Mouse (Mus musculus) limb, embryonic 14.5 days (tissue): ENCODE measurements around the gene P4hb. TPM values are rescaled to one million over a fixed set of nuclear protein-coding genes. Genes with fewer than 3 reads are reported as not detected.
"Not testable (repeated sequence)": the region's sequence is repeated elsewhere in the genome, so short reads cannot be mapped to it uniquely, and the experiment has no call there.

Experiments used
- ATAC-seq: fragments of 200-750 bp; cut with Nextera tagmentation; 2 replicates; pipeline ENCODE4 v1.8.0; 2017; ENCODE audit warnings: low read depth, moderate number of reproducible peaks, moderate TSS enrichment; ENCODE audit not compliant: low FRiP score
- DNase-seq: peaks from one replicate; pipeline ENCODE4 v3.0.0-alpha.2; 2015; ENCODE audit warnings: low spot score
- H3K27ac ChIP-seq: fragments of 300-500 bp; sonication (generic); replicated peaks from 2 replicates; pipeline ENCODE4 v1.5.1; 2014; ENCODE audit warnings: low read depth, mild to moderate bottlenecking, low read length, moderate library complexity, mixed read lengths
- H3K27me3 ChIP-seq: fragments of 300-500 bp; sonication (generic); 2 replicates; pipeline ENCODE4 v1.6.1; 2014; ENCODE audit warnings: low read length, mixed read lengths; ENCODE audit not compliant: control insufficient read depth, insufficient read depth
- H3K36me3 ChIP-seq: fragments of 300-500 bp; sonication (generic); 2 replicates; pipeline ENCODE4 v1.6.1; 2014; ENCODE audit warnings: mild to moderate bottlenecking, low read length, moderate library complexity, mixed read lengths; ENCODE audit not compliant: control insufficient read depth, insufficient read depth
- H3K4me1 ChIP-seq: fragments of 300-500 bp; sonication (generic); 2 replicates; pipeline ENCODE4 v1.6.1; 2014; ENCODE audit warnings: antibody characterized with exemption, low read length, mixed read lengths; ENCODE audit not compliant: control insufficient read depth, insufficient read depth
- H3K4me2 ChIP-seq: fragments of 300-500 bp; sonication (generic); replicated peaks from 2 replicates; pipeline ENCODE4 v1.6.1; 2014; ENCODE audit warnings: low read depth, mild to moderate bottlenecking, low read length, moderate library complexity; ENCODE audit not compliant: severe bottlenecking
- H3K4me3 ChIP-seq: fragments of 300-500 bp; sonication (generic); replicated peaks from 2 replicates; pipeline ENCODE4 v1.5.1; 2014; ENCODE audit warnings: low read length
- H3K9ac ChIP-seq: fragments of 300-500 bp; sonication (generic); 2 replicates; pipeline ENCODE4 v1.6.1; 2014; ENCODE audit warnings: mild to moderate bottlenecking, low read depth, low read length, moderate library complexity; ENCODE audit not compliant: severe bottlenecking
- H3K9me3 ChIP-seq: fragments of 300-500 bp; sonication (generic); 2 replicates; pipeline ENCODE4 v1.6.1; 2016; ENCODE audit warnings: low read length; ENCODE audit not compliant: control insufficient read depth
- POLR2A ChIP-seq: fragments of 200-500 bp; IDR thresholded peaks from 2 replicates; pipeline ENCODE4 v1.8.0; 2012; ENCODE audit warnings: inconsistent platforms, mild to moderate bottlenecking, moderate library complexity, borderline replicate concordance; ENCODE audit not compliant: insufficient read depth, insufficient read length; ENCODE audit errors: extremely low read depth
- WGBS: fragments of 180-500 bp; shearing (Covaris S2); extraction: QIAGEN DNeasy Blood & Tissue Kit; methylation state at CpG from one replicate; pipeline ENCODE4 v1.1.7; 2014; 5-methylcytosine and 5-hydroxymethylcytosine counted together
- polyA plus RNA-seq, 2 experiments: library from polyadenylated mRNA; depleted of rRNA in 1 of 2; stranded (reverse) in 1 of 2; unstranded in 1 of 2; fragments of >200 nt; fragmentation: Nextera tagmentation in 1 of 2; extraction: Ambion mirVana in 1 of 2; gene quantifications; 2 replicates each; pipeline versions ENCODE4 v1.2.1 to v1.2.3; 2012 to 2014

The P4hb gene
- polyA plus RNA-seq, 2 experiments = 645 to 988 TPM

GRCm38 (mm10) chr11:120519738-120520137 lies 53.3 kb downstream of the P4hb start:
- Histone ChIP-seq H3K9ac (peak overlapping the region; percentile 5; the same call in 1 of the 2 replicates), H3K36me3 (no peaks in the 10 kb centered on the region)
- DNase-seq = no peak

DNA sequence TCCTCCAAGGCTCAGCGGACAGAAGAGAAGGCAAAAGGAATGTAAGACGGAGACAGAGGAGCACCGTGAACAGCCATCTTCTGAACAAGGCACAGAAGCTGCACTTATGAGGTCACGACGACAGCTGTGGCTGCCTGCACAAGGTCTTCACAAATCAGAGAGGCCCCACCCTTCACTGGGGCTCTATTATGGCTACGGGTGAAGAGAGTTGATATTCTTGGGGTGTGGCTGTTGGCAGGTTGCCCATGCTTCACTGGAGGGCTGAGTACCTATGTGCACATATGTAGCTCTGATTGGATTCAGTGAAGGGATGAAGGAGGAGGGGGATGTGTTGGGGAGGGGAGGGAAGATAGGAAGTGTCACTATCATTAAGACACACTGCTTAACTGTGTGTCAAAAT lies 54.5 kb downstream of the P4hb start:
- no peak for ATAC-seq
- no peak overlapping the region for H3K4me3 ChIP-seq
- H3K4me2 ChIP-seq = no peak overlapping the region
- no peak for DNase-seq
- 0 out of 2 replicates have a peak, but pooled peaks cover 4% of the 10 kb centered on the region for H3K4me1 ChIP-seq
- H3K9me3 ChIP-seq = no peaks in the 10 kb centered on the region
- H3K9ac ChIP-seq = no peak overlapping the region
- H3K36me3 ChIP-seq = no peaks in the 10 kb centered on the region
- no peak for TF ChIP-seq POLR2A
- no peak overlapping the region for H3K27ac ChIP-seq
- WGBS = 73% methylated on average over 6 of the region's 6 CpGs
- H3K27me3 ChIP-seq = no peaks in the 10 kb centered on the region

More at GRCm38 (mm10) chr11:120519738-120520137, 53.3 kb downstream of the P4hb start:
- no peaks in the 10 kb centered on the region for H3K9me3 ChIP-seq
- 28% methylated on average over 9 of the region's 9 CpGs for WGBS
- no peak overlapping the region for H3K4me2 ChIP-seq
- 0 out of 2 replicates have a peak, but pooled peaks have one; percentile 23 for ATAC-seq
- no peak for TF ChIP-seq POLR2A
- H3K4me3 ChIP-seq = no peak overlapping the region
- H3K27me3 ChIP-seq = no peaks in the 10 kb centered on the region
- no peak overlapping the region for H3K27ac ChIP-seq
- 0 out of 2 replicates have a peak, but pooled peaks cover 4% of the 10 kb centered on the region for H3K4me1 ChIP-seq

DNA sequence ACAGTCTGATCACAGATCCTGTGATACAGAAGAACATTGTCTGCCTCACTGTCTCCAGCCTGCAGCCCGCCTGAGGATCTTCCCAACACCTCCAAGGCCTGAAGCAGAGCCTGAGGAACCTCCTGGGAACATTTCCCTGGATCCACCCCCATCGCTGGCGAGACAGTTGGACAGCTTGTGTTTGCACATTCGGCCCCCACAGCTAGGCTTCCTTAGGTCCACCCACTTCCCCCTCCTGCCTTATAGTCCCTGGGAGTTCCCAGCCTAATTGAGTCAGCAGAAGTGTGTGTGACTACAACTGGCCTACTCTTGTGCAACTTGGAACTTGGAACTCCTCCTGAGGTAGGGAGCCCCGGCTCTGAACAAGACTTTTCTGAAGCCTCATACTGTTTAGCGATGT lies 55.0 kb downstream of the P4hb start:
- ATAC-seq (no peak), DNase-seq (no peak)
- H3K27ac ChIP-seq = no peak overlapping the region
- H3K4me3 ChIP-seq = no peak overlapping the region
- H3K9ac ChIP-seq = no peak overlapping the region
- WGBS = 68% methylated on average over 6 of the region's 6 CpGs
- 0 out of 2 replicates have a peak, but pooled peaks cover 4% of the 10 kb centered on the region for H3K4me1 ChIP-seq
- H3K4me2 ChIP-seq = no peak overlapping the region
- H3K9me3 ChIP-seq = no peaks in the 10 kb centered on the region
- H3K36me3 ChIP-seq = no peaks in the 10 kb centered on the region
- H3K27me3 ChIP-seq = no peaks in the 10 kb centered on the region
- no peak for TF ChIP-seq POLR2A

- no peak for DNase-seq
- Histone ChIP-seq H3K36me3 (no peaks in the 10 kb centered on the region), H3K27me3 (no peaks in the 10 kb centered on the region), H3K27ac (no peak overlapping the region), H3K4me3 (no peak overlapping the region), H3K4me2 (no peak overlapping the region), H3K4me1 (0 out of 2 replicates have a peak, but pooled peaks cover 4% of the 10 kb centered on the region), H3K9me3 (no peaks in the 10 kb centered on the region), H3K9ac (no peak overlapping the region)
- no peak for ATAC-seq
- TF ChIP-seq POLR2A = no peak
- whole genome bisulfite sequencing = 83% methylated on average over 4 of the region's 4 CpGs
Observed at GRCm38 (mm10) chr11:120517147-120517546, 55.9 kb downstream of the P4hb start.

GRCm38 (mm10) chr11:120515611-120516010 lies 57.4 kb downstream of the P4hb start:
- Histone ChIP-seq H3K9me3 (no peaks in the 10 kb centered on the region), H3K27me3 (no peaks in the 10 kb centered on the region), H3K4me1 (no peaks in the 10 kb centered on the region), H3K4me2 (no peak overlapping the region), H3K27ac (no peak overlapping the region), H3K4me3 (no peak overlapping the region), H3K9ac (no peak overlapping the region), H3K36me3 (no peaks in the 10 kb centered on the region)
- ATAC-seq (peak; percentile 74; the same call in 1 of the 2 replicates), DNase-seq (peak; percentile 80)
- no peak for TF ChIP-seq POLR2A
- WGBS = 17% methylated on average over 17 of the region's 17 CpGs

DNA sequence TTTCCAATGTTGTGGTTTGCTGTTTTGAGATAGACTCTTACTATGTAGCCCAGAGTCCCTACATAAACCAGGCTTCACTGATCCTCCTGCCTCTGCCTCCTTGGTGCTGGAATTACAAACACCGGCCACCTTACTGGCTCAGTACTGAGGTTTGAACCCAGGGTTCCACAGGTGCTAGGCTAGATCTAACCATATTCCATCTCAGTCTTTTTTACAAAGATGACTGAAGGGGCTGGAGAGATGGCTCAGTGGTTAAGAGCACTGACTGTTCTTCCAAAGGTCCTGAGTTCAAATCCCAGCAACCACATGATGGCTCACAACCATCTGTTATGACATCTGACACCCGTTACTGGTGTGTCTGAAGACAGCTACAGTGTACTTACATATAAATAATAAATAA lies 58.8 kb downstream of the P4hb start:
- not testable (repeated sequence) for ATAC-seq

More for the DNA sequence above, 58.8 kb downstream of the P4hb start:
- H3K9me3 ChIP-seq, H3K36me3 ChIP-seq, H3K4me3 ChIP-seq, H3K9ac ChIP-seq, H3K4me2 ChIP-seq, DNase-seq, H3K4me1 ChIP-seq, H3K27ac ChIP-seq, H3K27me3 ChIP-seq: not testable (repeated sequence)
- WGBS = 91% methylated on average over 2 of the region's 2 CpGs
